Mouse (Mus musculus) heart, embryonic 10.5 days (tissue): ENCODE results near the gene Gm3252. TPM values are rescaled to one million over a fixed set of nuclear protein-coding genes. Genes with fewer than 3 reads are reported as not detected.
A peak's percentile ranks its signal among the peaks of the same experiment; 100 is the strongest.
"Not testable (repeated sequence)": the region's sequence is repeated elsewhere in the genome, so short reads cannot be mapped to it uniquely, and the experiment has no call there.

Experiments used
- DNase-seq: peaks from one replicate; pipeline ENCODE4 v3.0.0-alpha.2; 2017; ENCODE audit warnings: low spot score
- H3K27ac ChIP-seq: fragments of 300-500 bp; sonication (generic); 2 replicates; pipeline ENCODE4 v1.5.1; 2016; ENCODE audit warnings: mild to moderate bottlenecking
- H3K27me3 ChIP-seq: fragments of 300-500 bp; sonication (generic); 2 replicates; pipeline ENCODE4 v1.6.1; 2016; ENCODE audit warnings: mild to moderate bottlenecking; ENCODE audit not compliant: poor library complexity, insufficient read depth, severe bottlenecking
- H3K36me3 ChIP-seq: fragments of 300-500 bp; sonication (generic); 2 replicates; pipeline ENCODE4 v1.6.1; 2016; ENCODE audit warnings: mild to moderate bottlenecking, moderate library complexity
- H3K4me1 ChIP-seq: fragments of 300-500 bp; sonication (generic); 2 replicates; pipeline ENCODE4 v1.6.1; 2016; ENCODE audit warnings: mild to moderate bottlenecking
- H3K4me3 ChIP-seq: fragments of 300-500 bp; sonication (generic); 2 replicates; pipeline ENCODE4 v1.5.1; 2016; ENCODE audit warnings: mild to moderate bottlenecking, moderate library complexity
- H3K9me3 ChIP-seq: fragments of 300-500 bp; sonication (generic); 2 replicates; pipeline ENCODE4 v1.6.1; 2016; ENCODE audit warnings: mild to moderate bottlenecking, moderate library complexity
- WGBS: fragments of 180-500 bp; shearing (Covaris S2); methylation state at CpG from one replicate; pipeline ENCODE4 v1.1.7; 2016; 5-methylcytosine and 5-hydroxymethylcytosine counted together
- polyA plus RNA-seq: library from polyadenylated mRNA; unstranded; fragments of >200 nt; fragmentation: Nextera tagmentation; extraction: Ambion mirVana; gene quantifications from 2 replicates; pipeline ENCODE4 v1.2.1, GENCODE M21; 2016

Gm3252 gene
- 0.39 and 0.48 TPM in 2 replicates for polyA plus RNA-seq

DNA sequence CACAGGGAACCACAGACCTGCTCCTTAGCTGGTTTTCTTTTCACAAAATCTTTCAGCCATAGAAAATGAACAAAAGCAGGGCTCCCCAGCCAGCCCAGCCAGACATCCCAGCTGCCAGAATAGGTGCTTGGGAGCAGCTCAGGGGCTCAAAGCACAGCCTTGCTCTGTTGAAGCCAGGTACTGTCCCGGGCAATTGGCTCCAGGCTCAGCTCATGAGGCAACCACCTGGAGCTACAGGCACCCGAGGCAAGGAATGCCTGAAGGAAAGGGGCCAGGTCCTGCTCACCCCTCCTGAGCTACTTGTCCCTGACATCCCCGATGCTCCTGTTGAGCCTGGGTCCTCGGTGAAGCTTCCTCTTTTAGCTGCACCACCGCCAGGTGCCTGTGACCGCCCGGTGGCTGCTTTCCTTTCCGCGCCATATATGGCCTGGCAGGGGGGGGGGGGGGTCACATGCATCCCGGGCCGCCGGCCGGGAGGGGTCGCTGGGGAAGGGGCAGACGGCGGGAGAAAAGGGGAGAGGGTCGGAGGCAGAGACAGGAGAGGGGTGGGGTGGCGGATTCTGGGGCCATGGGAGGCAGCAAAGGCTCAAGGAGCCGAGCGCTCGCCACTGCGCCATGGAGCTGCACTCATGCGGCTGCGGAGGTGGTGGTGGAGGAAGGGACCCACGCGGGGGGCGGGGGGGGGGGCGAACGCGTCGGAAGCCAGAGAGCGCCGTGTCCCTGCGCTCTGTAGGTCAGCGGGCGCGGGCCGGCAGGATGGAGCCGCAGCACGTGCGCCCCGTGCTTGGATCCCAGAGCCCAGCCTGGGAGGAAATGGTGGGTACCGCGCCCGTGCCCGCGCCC is at the start of gene Gm3252:
TSS of gene Gm3252 (plus strand) at position 738 of the 843 bp plus-strand sequence.
- H3K27me3 ChIP-seq, DNase-seq, H3K9me3 ChIP-seq, H3K36me3 ChIP-seq, H3K4me1 ChIP-seq, H3K27ac ChIP-seq: not testable (repeated sequence)
- peak within 1 kb of the TSS; percentile 38 for H3K4me3 ChIP-seq
- 1% methylated on average over 13 of the region's 47 CpGs for WGBS

DNA sequence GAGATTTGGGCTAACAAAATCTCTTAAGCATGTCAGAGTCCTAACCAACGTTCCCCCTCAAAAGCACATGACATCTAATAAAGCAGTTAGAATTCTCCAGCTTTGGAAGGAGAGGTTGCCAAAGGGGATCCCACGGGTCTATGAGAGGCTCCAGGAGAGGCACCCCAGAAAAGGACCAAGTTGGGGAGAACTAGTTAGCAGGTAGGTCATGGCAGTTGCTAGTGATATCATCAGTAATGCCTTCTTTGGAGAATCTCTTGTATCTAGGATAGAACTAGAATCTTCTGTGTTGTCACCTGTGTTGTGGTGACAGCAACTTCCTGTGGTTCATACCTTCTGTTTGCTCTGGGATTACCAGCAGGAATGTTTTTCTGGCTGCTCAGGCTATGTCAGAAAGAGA is 17.6 kb upstream of the Gm3252 start, which contains the start of gene Gm7876:
TSS of gene Gm7876 (plus strand) at position 301 of the 400 bp plus-strand sequence.
- H3K4me1 ChIP-seq, H3K27ac ChIP-seq, H3K4me3 ChIP-seq, DNase-seq, H3K27me3 ChIP-seq, H3K36me3 ChIP-seq, H3K9me3 ChIP-seq: not testable (repeated sequence)
- WGBS, result 77% methylated on average over 1 of the region's 2 CpGs

DNA sequence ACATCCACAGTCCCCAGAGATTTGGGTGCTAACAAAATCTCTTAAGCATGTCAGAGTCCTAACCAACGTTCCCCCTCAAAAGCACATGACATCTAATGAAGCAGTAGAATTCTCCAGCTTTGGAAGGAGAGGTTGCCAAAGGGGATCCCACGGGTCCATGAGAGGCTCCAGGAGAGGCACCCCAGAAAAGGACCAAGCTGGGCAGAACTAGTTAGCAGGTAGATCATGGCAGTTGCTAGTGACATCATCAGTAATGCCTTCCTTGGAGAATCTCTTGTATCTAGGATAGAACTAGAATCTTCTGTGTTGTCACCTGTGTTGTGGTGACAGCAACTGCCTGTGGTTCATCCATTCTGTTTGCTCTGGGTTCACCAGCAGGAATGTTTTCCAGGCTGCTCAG is 49.5 kb downstream of the Gm3252 start, which contains the start of gene Gm9602:
TSS of gene Gm9602 (plus strand) at position 301 of the 400 bp plus-strand sequence.
- H3K9me3 ChIP-seq, H3K27ac ChIP-seq, H3K4me3 ChIP-seq, H3K36me3 ChIP-seq, H3K4me1 ChIP-seq, DNase-seq, H3K27me3 ChIP-seq: not testable (repeated sequence)
- 57% methylated on average over 1 of the region's 2 CpGs for WGBS

Other genes starting within 250 kb of the Gm3252 start
- not detected in 2 replicates for gene Gm3182, start 245.0 kb upstream of the Gm3252 start, polyA plus RNA-seq
- not detected in 2 replicates for gene Gm3047, start 171.4 kb upstream of the Gm3252 start, polyA plus RNA-seq
- 0.36 TPM in 1 of 2 replicates, not detected in the other for gene Gm8159, start 94.4 kb upstream of the Gm3252 start, polyA plus RNA-seq
- 0.38 and 0.59 TPM in 2 replicates for gene Gm3239, start 62.6 kb upstream of the Gm3252 start, polyA plus RNA-seq
- not detected in 2 replicates for gene Gm7876, start 17.5 kb upstream of the Gm3252 start, polyA plus RNA-seq
- not detected in 2 replicates for gene Gm9602, start 49.6 kb downstream of the Gm3252 start, polyA plus RNA-seq
- gene Gm3269, start 111.3 kb downstream of the Gm3252 start, polyA plus RNA-seq, result not detected in 2 replicates
- gene Gm3264, start 128.8 kb downstream of the Gm3252 start, polyA plus RNA-seq, result 2.4 and 2.5 TPM in 2 replicates
- gene Gm3278, start 165.6 kb downstream of the Gm3252 start, polyA plus RNA-seq, result 0.30 TPM in 1 of 2 replicates, not detected in the other